ENCODE assay signal across 8 mouse cellular contexts in the genomic region with DNA sequence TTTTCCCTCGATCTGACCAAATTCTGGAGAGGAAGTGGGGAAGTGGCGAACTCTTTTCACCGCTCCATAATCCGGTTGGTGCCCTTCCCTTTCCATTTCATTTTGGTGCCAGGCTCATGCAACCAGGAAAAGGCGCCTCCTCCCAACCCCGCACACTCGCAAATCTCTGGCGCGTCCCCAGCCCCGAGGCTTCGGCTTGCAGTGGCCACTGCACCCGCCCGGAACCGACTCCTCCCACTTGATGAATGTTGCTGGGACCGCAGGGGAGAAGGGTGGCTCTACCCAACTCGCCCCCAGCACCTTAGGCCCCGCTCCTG. TPM values are rescaled to one million over a fixed set of nuclear protein-coding genes. Genes with fewer than 3 reads are reported as not detected.
DNase-seq lines count a peak whose midpoint lies in the region; ATAC-seq and TF ChIP-seq lines count a peak whose summit lies in the region.

No protein-coding gene starts in this region.

- H3K4me1 ChIP-seq in kidney, embryonic 16.5 days (ENCODE audit: insufficient read depth, low read length) = peaks cover 22% of the 10 kb centered on the region
- peaks cover 6% of the 10 kb centered on the region for H3K4me1 ChIP-seq in cortical plate, adult 2 months (ENCODE audit: control insufficient read depth, insufficient read depth, low read length)
- H3K4me1 ChIP-seq in hindbrain, embryonic 14.5 days (replicated peaks; ENCODE audit: control insufficient read depth, insufficient read depth, low read length) = peaks cover 28% of the 10 kb centered on the region
- H3K4me1 ChIP-seq in midbrain, embryonic 16.5 days (ENCODE audit: control insufficient read depth, insufficient read depth, low read length) = peaks cover 22% of the 10 kb centered on the region

- WGBS in kidney, embryonic 16.5 days = 0% methylated on average over 17 of the region's 17 CpGs
- under 1% methylated on average over 17 of the region's 17 CpGs for WGBS in hindbrain, embryonic 14.5 days
- under 1% methylated on average over 17 of the region's 17 CpGs for WGBS in midbrain, embryonic 16.5 days

- no peaks in the 10 kb centered on the region for H3K27me3 ChIP-seq in kidney, embryonic 16.5 days (ENCODE audit: insufficient read depth, low read length)
- no peaks in the 10 kb centered on the region for H3K27me3 ChIP-seq in hindbrain, embryonic 14.5 days (ENCODE audit: control insufficient read depth, insufficient read depth, low read length)
- no peaks in the 10 kb centered on the region for H3K27me3 ChIP-seq in midbrain, embryonic 16.5 days (ENCODE audit: control insufficient read depth, insufficient read depth, low read depth, low read length)

- TF ChIP-seq POLR2A in cortical plate, adult 2 months (IDR thresholded peaks at IDR 0.05; ENCODE audit: extremely low read depth, insufficient read depth, low read length) = no peak

- ATAC-seq in kidney, embryonic 16.5 days (ENCODE audit: low FRiP score, low TSS enrichment) = no peak
- no peak for ATAC-seq in hindbrain, embryonic 14.5 days (ENCODE audit: low FRiP score)
- no peak for ATAC-seq in midbrain, embryonic 16.5 days
- ATAC-seq in cerebellum, adult (ENCODE audit: insufficient number of reproducible peaks, low FRiP score, low TSS enrichment) = no peak; the same call in 1 of the 2 replicates

- H3K4me3 ChIP-seq in kidney, embryonic 16.5 days (ENCODE audit: low read length) = peak overlapping the region; percentile 73
- H3K4me3 ChIP-seq in cortical plate, adult 2 months (ENCODE audit: insufficient read depth, low read length) = peak overlapping the region; percentile 76
- H3K4me3 ChIP-seq in hindbrain, embryonic 14.5 days (replicated peaks; ENCODE audit: low read length) = peak overlapping the region; percentile 79
- H3K4me3 ChIP-seq in midbrain, embryonic 16.5 days (ENCODE audit: low read depth, low read length) = peak overlapping the region; percentile 53

- H3K9me3 ChIP-seq in kidney, embryonic 16.5 days (ENCODE audit: low read length) = no peaks in the 10 kb centered on the region; the same call in 1 of the 2 replicates
- H3K9me3 ChIP-seq in hindbrain, embryonic 14.5 days (ENCODE audit: control insufficient read depth, low read length) = no peaks in the 10 kb centered on the region
- H3K9me3 ChIP-seq in midbrain, embryonic 16.5 days (replicated peaks; ENCODE audit: control insufficient read depth, low read length, poor library complexity, severe bottlenecking) = no peaks in the 10 kb centered on the region

- DNase-seq in kidney, adult 8-10 months = no peak
- no peak for DNase-seq in hindbrain, embryonic 14.5 days (ENCODE audit: low spot score)
- no peak for DNase-seq in left cerebral cortex, postnatal 4 days
- no peak for DNase-seq in kidney, postnatal 36 days

- peak overlapping the region; percentile 82 for H3K9ac ChIP-seq in kidney, embryonic 16.5 days (replicated peaks; ENCODE audit: low read length)
- peak overlapping the region; percentile 71 for H3K9ac ChIP-seq in hindbrain, embryonic 14.5 days
- H3K9ac ChIP-seq in midbrain, embryonic 16.5 days (ENCODE audit: low read depth, low read length) = peak overlapping the region; percentile 77

- H3K27ac ChIP-seq in kidney, embryonic 16.5 days (ENCODE audit: low read length) = peak overlapping the region; percentile 97
- H3K27ac ChIP-seq in cortical plate, adult 2 months (ENCODE audit: insufficient read depth, low read length) = no peak overlapping the region
- peak overlapping the region; percentile 91 for H3K27ac ChIP-seq in hindbrain, embryonic 14.5 days
- peak overlapping the region; percentile 84 for H3K27ac ChIP-seq in midbrain, embryonic 16.5 days (ENCODE audit: low read length)

- peak overlapping the region; percentile 94 for H3K4me2 ChIP-seq in kidney, embryonic 16.5 days (replicated peaks; ENCODE audit: low read depth, low read length)
- H3K4me2 ChIP-seq in hindbrain, embryonic 14.5 days (replicated peaks) = peak overlapping the region; percentile 93
- H3K4me2 ChIP-seq in midbrain, embryonic 16.5 days (ENCODE audit: low read length) = peak overlapping the region; percentile 96

- TF ChIP-seq CTCF in cortical plate, adult 2 months (IDR thresholded peaks at IDR 0.05; ENCODE audit: extremely low read depth, insufficient read depth, low read length) = no peak

- no peaks in the 10 kb centered on the region for H3K36me3 ChIP-seq in kidney, embryonic 16.5 days (ENCODE audit: insufficient read depth, low read length)
- H3K36me3 ChIP-seq in hindbrain, embryonic 14.5 days (replicated peaks; ENCODE audit: control insufficient read depth, insufficient read depth) = no peaks in the 10 kb centered on the region
- H3K36me3 ChIP-seq in midbrain, embryonic 16.5 days (ENCODE audit: control insufficient read depth, insufficient read depth, low read length) = no peaks in the 10 kb centered on the region

- intact Hi-C loops in left cerebral cortex, postnatal 4 days (cut with DNase I) = no loop called here

RNA-seq across cellular contexts. Expression of a gene that starts 0.7 kb away (rescaled TPM):
- polyA plus RNA-seq in kidney, embryonic 16.5 days (2015; fragmentation: Nextera tagmentation; extraction: Ambion mirVana) = 30.4 and 41.6 TPM in 2 replicates
- polyA plus RNA-seq in cortical plate, adult 2 months (2012; rRNA removed) = 16.7 and 18.9 TPM in 2 replicates
- polyA plus RNA-seq in hindbrain, embryonic 14.5 days (2014; fragmentation: Nextera tagmentation; extraction: Ambion mirVana) = 8.6 and 10.5 TPM in 2 replicates
- 19.0 and 21.2 TPM in 2 replicates for polyA plus RNA-seq in midbrain, embryonic 16.5 days (2015; fragmentation: Nextera tagmentation; extraction: Ambion mirVana)
- 10 to 100 TPM; 18.2 to 37.9 TPM for total RNA-seq in left cerebral cortex, postnatal 4 days (2021)

RNA-seq across cellular contexts. Expression of a gene that starts 0.7 kb away (rescaled TPM):
- polyA plus RNA-seq in kidney, embryonic 16.5 days (2015; fragmentation: Nextera tagmentation; extraction: Ambion mirVana) = 104 and 108 TPM in 2 replicates
- polyA plus RNA-seq in cortical plate, adult 2 months (2012; rRNA removed) = 22.8 and 25.1 TPM in 2 replicates
- 56.3 and 62.8 TPM in 2 replicates for polyA plus RNA-seq in hindbrain, embryonic 14.5 days (2014; fragmentation: Nextera tagmentation; extraction: Ambion mirVana)
- 60.3 and 67.8 TPM in 2 replicates for polyA plus RNA-seq in midbrain, embryonic 16.5 days (2015; fragmentation: Nextera tagmentation; extraction: Ambion mirVana)
- 10 to 100 TPM; 65.9 to 73.9 TPM for total RNA-seq in left cerebral cortex, postnatal 4 days (2021)

RNA-seq across cellular contexts. Expression of a gene that starts 17.0 kb away (rescaled TPM):
- 66.0 and 82.7 TPM in 2 replicates for polyA plus RNA-seq in kidney, embryonic 16.5 days (2015; fragmentation: Nextera tagmentation; extraction: Ambion mirVana)
- 57.4 and 61.8 TPM in 2 replicates for polyA plus RNA-seq in cortical plate, adult 2 months (2012; rRNA removed)
- polyA plus RNA-seq in hindbrain, embryonic 14.5 days (2014; fragmentation: Nextera tagmentation; extraction: Ambion mirVana) = 78.9 and 82.7 TPM in 2 replicates
- 78.8 and 87.2 TPM in 2 replicates for polyA plus RNA-seq in midbrain, embryonic 16.5 days (2015; fragmentation: Nextera tagmentation; extraction: Ambion mirVana)
- 10 to 100 TPM; 76.1 to 80.4 TPM for total RNA-seq in left cerebral cortex, postnatal 4 days (2021)

RNA-seq across cellular contexts. Expression of a gene that starts 28.4 kb away (rescaled TPM):
- 73.0 and 82.1 TPM in 2 replicates for polyA plus RNA-seq in kidney, embryonic 16.5 days (2015; fragmentation: Nextera tagmentation; extraction: Ambion mirVana)
- polyA plus RNA-seq in cortical plate, adult 2 months (2012; rRNA removed) = 48.7 and 49.1 TPM in 2 replicates
- polyA plus RNA-seq in hindbrain, embryonic 14.5 days (2014; fragmentation: Nextera tagmentation; extraction: Ambion mirVana) = 31.9 and 41.4 TPM in 2 replicates
- 33.3 and 42.5 TPM in 2 replicates for polyA plus RNA-seq in midbrain, embryonic 16.5 days (2015; fragmentation: Nextera tagmentation; extraction: Ambion mirVana)
- total RNA-seq in left cerebral cortex, postnatal 4 days (2021) = 10 to 100 TPM; 38.1 to 41.0 TPM

RNA-seq across cellular contexts. Expression of a gene that starts 28.5 kb away (rescaled TPM):
- polyA plus RNA-seq in kidney, embryonic 16.5 days (2015; fragmentation: Nextera tagmentation; extraction: Ambion mirVana) = not detected in 2 replicates
- 2.0 and 2.1 TPM in 2 replicates for polyA plus RNA-seq in cortical plate, adult 2 months (2012; rRNA removed)
- polyA plus RNA-seq in hindbrain, embryonic 14.5 days (2014; fragmentation: Nextera tagmentation; extraction: Ambion mirVana) = 0.71 and 0.81 TPM in 2 replicates
- polyA plus RNA-seq in midbrain, embryonic 16.5 days (2015; fragmentation: Nextera tagmentation; extraction: Ambion mirVana) = 0.77 and 0.99 TPM in 2 replicates
- 1 to 10 TPM; 1.7 to 2.0 TPM for total RNA-seq in left cerebral cortex, postnatal 4 days (2021)
